Mouse (Mus musculus): Measurements from ENCODE around the gene Trpc3. TPM values are rescaled to one million over a fixed set of nuclear protein-coding genes. Genes with fewer than 3 reads are reported as not detected.
"Not testable (repeated sequence)": the region's sequence is repeated elsewhere in the genome, so short reads cannot be mapped to it uniquely, and the experiment has no call there.

Gene Trpc3
- polyA plus RNA-seq, 1 experiment from 2014 or later = 7.3 TPM

GRCm38 (mm10) chr3:36605894-36606783 is 83.8 kb downstream of the Trpc3 start:
- Histone ChIP-seq H3K9ac (no peak overlapping the region), H3K9me3 (replicated peaks) (no peaks in the 10 kb centered on the region), H3K27me3 (replicated peaks) (no peaks in the 10 kb centered on the region), H3K36me3 (no peaks in the 10 kb centered on the region), H3K4me2 (no peak overlapping the region), H3K4me1 (replicated peaks) (no peaks in the 10 kb centered on the region), H3K4me3 (no peak overlapping the region), H3K27ac (ENCODE audit: poor library complexity, severe bottlenecking) (no peak overlapping the region)
- ATAC-seq (ENCODE audit: insufficient number of reproducible peaks, low FRiP score) = peak; percentile 72; the same call in 1 of the 2 replicates
- 35% methylated on average over 7 of the region's 7 CpGs for WGBS

- not testable (repeated sequence) for H3K36me3 ChIP-seq; H3K4me2 ChIP-seq; H3K27ac ChIP-seq (ENCODE audit: poor library complexity, severe bottlenecking); H3K9ac ChIP-seq; H3K4me1 ChIP-seq (replicated peaks); H3K9me3 ChIP-seq (replicated peaks); ATAC-seq (ENCODE audit: insufficient number of reproducible peaks, low FRiP score); H3K4me3 ChIP-seq; H3K27me3 ChIP-seq (replicated peaks)
- WGBS = 81% methylated on average over 9 of the region's 9 CpGs
Measured at GRCm38 (mm10) chr3:36599773-36600172, 90.2 kb downstream of the Trpc3 start.

- 74% methylated on average over 3 of the region's 3 CpGs for WGBS
Measured at GRCm38 (mm10) chr3:36598811-36599210, 91.2 kb downstream of the Trpc3 start.

GRCm38 (mm10) chr3:36571827-36572378 is 118.1 kb downstream of the Trpc3 start, which contains the start of gene Ccna2:
TSS of gene Ccna2 (minus strand) at chr3:36572150.
- Histone ChIP-seq H3K4me3 (peak within 1 kb of the TSS; percentile 98), H3K9ac (peak within 1 kb of the TSS; percentile 95), H3K4me2 (peak within 1 kb of the TSS; percentile 95), H3K9me3 (replicated peaks) (no peaks in the 10 kb centered on the region), H3K4me1 (replicated peaks) (peaks cover 20% of the 10 kb centered on the region), H3K27me3 (replicated peaks) (no peaks in the 10 kb centered on the region), H3K27ac (ENCODE audit: poor library complexity, severe bottlenecking) (peak within 1 kb of the TSS; percentile 86), H3K36me3 (peaks cover 24% of the 10 kb centered on the region)
- WGBS = under 1% methylated on average over 57 of the region's 60 CpGs
- peak; percentile 100 for ATAC-seq (ENCODE audit: insufficient number of reproducible peaks, low FRiP score)

More at GRCm38 (mm10) chr3:36598811-36599210, 91.2 kb downstream of the Trpc3 start:
- Histone ChIP-seq H3K4me1 (replicated peaks) (no peaks in the 10 kb centered on the region), H3K27me3 (replicated peaks) (no peaks in the 10 kb centered on the region), H3K4me3 (no peak overlapping the region), H3K27ac (ENCODE audit: poor library complexity, severe bottlenecking) (no peak overlapping the region), H3K9me3 (replicated peaks) (no peaks in the 10 kb centered on the region), H3K36me3 (0 out of 2 replicates have a peak, but pooled peaks cover 2% of the 10 kb centered on the region), H3K9ac (no peak overlapping the region), H3K4me2 (no peak overlapping the region)
- no peak for ATAC-seq (ENCODE audit: insufficient number of reproducible peaks, low FRiP score)

GRCm38 (mm10) chr3:36571361-36571826 is 118.6 kb downstream of the Trpc3 start:
- ATAC-seq (ENCODE audit: insufficient number of reproducible peaks, low FRiP score) = peak; percentile 20; the same call in 1 of the 2 replicates
- H3K36me3 ChIP-seq = peaks cover 29% of the 10 kb centered on the region
- peak overlapping the region; percentile 95 for H3K4me2 ChIP-seq
- H3K4me1 ChIP-seq (replicated peaks) = peaks cover 20% of the 10 kb centered on the region
- peak overlapping the region; percentile 95 for H3K9ac ChIP-seq
- no peaks in the 10 kb centered on the region for H3K9me3 ChIP-seq (replicated peaks)
- no peaks in the 10 kb centered on the region for H3K27me3 ChIP-seq (replicated peaks)
- WGBS = under 1% methylated on average over 44 of the region's 46 CpGs
- H3K27ac ChIP-seq (ENCODE audit: poor library complexity, severe bottlenecking) = peak overlapping the region; percentile 86
- peak overlapping the region; percentile 98 for H3K4me3 ChIP-seq

Other genes starting within 250 kb of the Trpc3 start
- 327 and 336 TPM in 2 replicates for gene Anxa5, start 214.3 kb downstream of the Trpc3 start, polyA plus RNA-seq (2016; fragmentation: Nextera tagmentation; extraction: Ambion mirVana)
- gene 1810062G17Rik, start 214.2 kb downstream of the Trpc3 start, polyA plus RNA-seq (2016; fragmentation: Nextera tagmentation; extraction: Ambion mirVana) = 1.2 and 1.3 TPM in 2 replicates
- 0.30 and 0.31 TPM in 2 replicates for gene Gm11549, start 168.4 kb downstream of the Trpc3 start, polyA plus RNA-seq (2016; fragmentation: Nextera tagmentation; extraction: Ambion mirVana)
- 45.0 and 49.5 TPM in 2 replicates for gene Exosc9, start 137.6 kb downstream of the Trpc3 start, polyA plus RNA-seq (2016; fragmentation: Nextera tagmentation; extraction: Ambion mirVana)
- gene Ccna2, start 118.0 kb downstream of the Trpc3 start, polyA plus RNA-seq (2016; fragmentation: Nextera tagmentation; extraction: Ambion mirVana) = 194 and 199 TPM in 2 replicates
- gene Bbs7, start 76.7 kb downstream of the Trpc3 start, polyA plus RNA-seq (2016; fragmentation: Nextera tagmentation; extraction: Ambion mirVana) = 11.8 and 12.0 TPM in 2 replicates
- 34.7 and 37.5 TPM in 2 replicates for gene 4932438A13Rik, start 172.9 kb upstream of the Trpc3 start, polyA plus RNA-seq (2016; fragmentation: Nextera tagmentation; extraction: Ambion mirVana)

Measured in heart, embryonic 12.5 days (tissue).